Mouse (Mus musculus) MEL (cell line): ENCODE results near the gene Apba1. TPM values are rescaled to one million over a fixed set of nuclear protein-coding genes. Genes with fewer than 3 reads are reported as not detected.

Experiments
- DNase-seq: peaks from one replicate; pipeline ENCODE4 v3.0.0; 2011; ENCODE audit warnings: low read depth, low spot score
- H3K27ac ChIP-seq: 2 replicates; pipeline ENCODE4 v1.5.1; 2012; ENCODE audit warnings: low read depth, mild to moderate bottlenecking, control low read depth, low read length, moderate library complexity; ENCODE audit not compliant: control insufficient read depth
- H3K27me3 ChIP-seq, 2 experiments: fragments of 150-350 bp in 1 of 2; sonication (generic) in 1 of 2; 2 replicates each; pipeline ENCODE4 v1.6.1; 2012; ENCODE audit warnings: low read length in 2 of 2, mild to moderate bottlenecking in 2 of 2, improper control_type of control experiment in 1 of 2, moderate library complexity in 1 of 2; ENCODE audit not compliant: insufficient read depth in 2 of 2, control insufficient read depth in 1 of 2
- H3K36me3 ChIP-seq, 2 experiments: 2 replicates each; pipeline ENCODE4 v1.6.1; 2012 to 2014; ENCODE audit warnings: low read length in 2 of 2, improper control_type of control experiment in 1 of 2, inconsistent platforms in 1 of 2, mild to moderate bottlenecking in 1 of 2; ENCODE audit not compliant: insufficient read depth in 2 of 2, control insufficient read depth in 1 of 2
- H3K4me1 ChIP-seq, 2 experiments: fragments of 150-350 bp in 1 of 2; sonication (generic) in 1 of 2; 2 replicates each; pipeline ENCODE4 v1.6.1; 2012; ENCODE audit warnings: low read length in 2 of 2, improper control_type of control experiment in 1 of 2, mild to moderate bottlenecking in 1 of 2; ENCODE audit not compliant: insufficient read depth in 2 of 2, control insufficient read depth in 1 of 2
- H3K4me3 ChIP-seq, 2 experiments: fragments of 150-350 bp in 1 of 2; sonication (generic) in 1 of 2; 2 replicates each; pipeline ENCODE4 v1.5.1; 2012; ENCODE audit warnings: low read depth in 2 of 2, low read length in 2 of 2, mild to moderate bottlenecking in 2 of 2, moderate library complexity in 2 of 2, control low read depth in 1 of 2, improper control_type of control experiment in 1 of 2; ENCODE audit not compliant: control insufficient read depth in 1 of 2, insufficient read depth in 1 of 2
- H3K79me2 ChIP-seq: 2 replicates; pipeline ENCODE4 v1.6.1; 2012; ENCODE audit warnings: mild to moderate bottlenecking, low read length, moderate library complexity; ENCODE audit not compliant: control insufficient read depth, poor library complexity, insufficient read depth
- H3K9ac ChIP-seq: 2 replicates; pipeline ENCODE4 v1.6.1; 2012; ENCODE audit warnings: low read depth, mild to moderate bottlenecking, control low read depth, low read length, moderate library complexity; ENCODE audit not compliant: control insufficient read depth, poor library complexity, severe bottlenecking
- H3K9me3 ChIP-seq: fragments of 150-350 bp; sonication (generic); replicated peaks from 2 replicates; pipeline ENCODE4 v1.6.1; 2012; ENCODE audit warnings: mild to moderate bottlenecking, low read length, improper control_type of control experiment, moderate library complexity; ENCODE audit not compliant: insufficient read depth
- E2F4 ChIP-seq: IDR thresholded peaks from 2 replicates; pipeline ENCODE4 v1.6.1; 2011; ENCODE audit warnings: low read depth, low read length, improper control_type of control experiment, borderline replicate concordance
- ELF1 ChIP-seq: IDR thresholded peaks from 2 replicates; pipeline ENCODE4 v1.6.1; 2014; ENCODE audit warnings: low read depth, mild to moderate bottlenecking, inconsistent platforms, low read length, improper control_type of control experiment, moderate library complexity
- GATA1 ChIP-seq: IDR thresholded peaks from 2 replicates; pipeline ENCODE4 v1.6.1; 2011; ENCODE audit warnings: low read depth, low read length, improper control_type of control experiment
- JUND ChIP-seq: IDR thresholded peaks from 2 replicates; pipeline ENCODE4 v1.6.1; 2011; ENCODE audit warnings: low read depth, mild to moderate bottlenecking, improper control_type of control experiment, low read length
- MAZ ChIP-seq: IDR thresholded peaks from 2 replicates; pipeline ENCODE4 v1.6.1; 2012; ENCODE audit warnings: low read depth, mild to moderate bottlenecking, inconsistent platforms, low read length, improper control_type of control experiment
- MEF2A ChIP-seq: IDR thresholded peaks from 2 replicates; pipeline ENCODE4 v1.6.1; 2014; ENCODE audit warnings: low read depth, mild to moderate bottlenecking, inconsistent platforms, low read length, improper control_type of control experiment; ENCODE audit not compliant: poor library complexity, insufficient replicate concordance, severe bottlenecking; ENCODE audit errors: extremely low read depth
- MYB ChIP-seq: IDR thresholded peaks from 2 replicates; pipeline ENCODE4 v1.6.1; 2011; ENCODE audit warnings: mild to moderate bottlenecking, low read depth, low read length, improper control_type of control experiment
- MYC ChIP-seq: IDR thresholded peaks from 2 replicates; pipeline ENCODE4 v1.6.1; 2011; ENCODE audit warnings: low read depth, mild to moderate bottlenecking, low read length, improper control_type of control experiment, moderate library complexity
- NRF1 ChIP-seq: IDR thresholded peaks from 2 replicates; pipeline ENCODE4 v1.6.1; 2014; ENCODE audit warnings: low read depth, mild to moderate bottlenecking, inconsistent platforms, low read length, improper control_type of control experiment, moderate library complexity; ENCODE audit not compliant: poor library complexity, insufficient read depth, severe bottlenecking
- POLR2AphosphoS2 ChIP-seq: IDR thresholded peaks from 2 replicates; pipeline ENCODE4 v1.6.1; 2011; ENCODE audit warnings: low read length, improper control_type of control experiment
- POLR2AphosphoS5 ChIP-seq: IDR thresholded peaks from 2 replicates; pipeline ENCODE4 v1.6.1; 2012; ENCODE audit warnings: low read depth, borderline replicate concordance, mild to moderate bottlenecking, inconsistent platforms, low read length, moderate library complexity, mixed read lengths
- RAD21 ChIP-seq: IDR thresholded peaks from 2 replicates; pipeline ENCODE4 v1.6.1; 2011; ENCODE audit warnings: mild to moderate bottlenecking, low read depth, low read length, improper control_type of control experiment
- TAL1 ChIP-seq: IDR thresholded peaks from 2 replicates; pipeline ENCODE4 v1.6.1; 2012; ENCODE audit warnings: mild to moderate bottlenecking, inconsistent platforms, low read length, moderate library complexity, mixed read lengths
- TBP ChIP-seq: IDR thresholded peaks from 2 replicates; pipeline ENCODE4 v1.8.0; 2011; ENCODE audit warnings: low read depth, low read length, improper control_type of control experiment
- UBTF ChIP-seq: IDR thresholded peaks from 2 replicates; pipeline ENCODE4 v1.6.1; 2012; ENCODE audit warnings: low read depth, mild to moderate bottlenecking, inconsistent platforms, low read length, improper control_type of control experiment, moderate library complexity, borderline replicate concordance; ENCODE audit not compliant: insufficient read depth
- USF1 ChIP-seq: IDR thresholded peaks from 2 replicates; pipeline ENCODE4 v1.6.1; 2014; ENCODE audit warnings: low read depth, mild to moderate bottlenecking, inconsistent platforms, low read length, improper control_type of control experiment, moderate library complexity
- polyA plus RNA-seq, 2 experiments: library from polyadenylated mRNA; stranded (reverse) in 1 of 2; unstranded in 1 of 2; fragments of >175 nt in 1 of 2; fragments of >200 nt in 1 of 2; gene quantifications; 2 replicates each; pipeline versions ENCODE4 v1.2.1 to v1.2.4; 2012; ENCODE audit warnings: low replicate concordance in 2 of 2, low read depth in 1 of 2; ENCODE audit not compliant: insufficient read length in 2 of 2, insufficient read depth in 1 of 2, missing spikeins in 1 of 2
- total RNA-seq: library from RNA; depleted of rRNA; stranded (reverse); fragments of 300-350 nt; gene quantifications from 2 replicates; pipeline ENCODE4 v1.2.3, GENCODE M21; 2012

Apba1 gene
- total and polyA plus RNA-seq, 3 experiments: under 0.01 to 0.03 TPM; not detected in 1

DNA sequence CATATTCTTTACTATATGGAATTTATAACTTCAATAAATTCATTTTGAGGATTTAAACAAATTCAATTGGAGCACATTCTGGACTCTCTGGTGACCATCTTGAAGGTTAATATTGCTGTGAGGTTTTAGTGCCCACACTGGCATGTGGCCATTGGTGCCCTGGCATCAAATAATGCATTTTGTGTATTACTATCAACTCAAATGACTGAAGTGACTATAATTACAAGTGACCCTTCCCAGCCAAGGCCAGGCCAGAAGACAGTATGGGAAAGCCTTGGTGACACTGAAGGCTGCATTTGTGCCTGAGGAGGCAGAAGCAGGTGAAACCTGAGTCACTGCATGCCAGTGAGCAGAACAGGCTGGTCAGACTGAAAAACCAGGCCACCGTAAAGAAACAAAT is 50.5 kb downstream of the Apba1 start:
- H3K36me3 ChIP-seq: no peaks in the 10 kb centered on the region
- H3K4me1 ChIP-seq: no peaks in the 10 kb centered on the region
- H3K4me3 ChIP-seq: no peak overlapping the region
- TF ChIP-seq TBP (no peak), MEF2A (no peak), NRF1 (no peak), MAZ (no peak), TAL1 (no peak), USF1 (no peak), MYB (no peak), MYC (no peak)
- H3K9ac ChIP-seq: no peak overlapping the region
- H3K79me2 ChIP-seq: no peaks in the 10 kb centered on the region
- no peaks in the 10 kb centered on the region for H3K9me3 ChIP-seq
- H3K27me3 ChIP-seq: no peaks in the 10 kb centered on the region
- H3K27ac ChIP-seq: no peak overlapping the region
- no peak for DNase-seq

DNA sequence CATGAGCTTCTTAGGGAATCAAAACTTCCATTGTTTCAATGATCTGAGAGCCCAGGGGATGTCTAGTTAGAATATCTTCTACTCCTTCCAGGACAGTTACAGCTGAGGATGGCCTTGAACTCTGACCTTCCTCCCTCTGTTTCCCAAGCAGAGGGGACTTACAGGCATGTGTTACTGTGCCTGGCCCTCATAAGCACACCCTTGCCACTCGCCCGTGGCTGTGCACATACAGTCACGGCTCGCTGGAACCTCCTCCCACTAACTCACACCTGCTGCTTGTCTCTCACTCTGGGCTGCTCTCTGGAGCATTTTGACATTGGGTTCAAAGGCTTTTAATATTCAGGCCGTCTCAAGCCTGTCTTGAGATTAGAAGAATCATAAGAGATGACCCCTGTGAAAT is 51.8 kb downstream of the Apba1 start:
- Histone ChIP-seq H3K4me3 (no peak overlapping the region), H3K4me1 (no peaks in the 10 kb centered on the region), H3K79me2 (no peaks in the 10 kb centered on the region), H3K36me3 (no peaks in the 10 kb centered on the region), H3K27ac (no peak overlapping the region), H3K9me3 (no peaks in the 10 kb centered on the region), H3K27me3 (no peaks in the 10 kb centered on the region), H3K9ac (no peak overlapping the region)
- no peak for TF ChIP-seq UBTF
- TF ChIP-seq POLR2AphosphoS2: no peak
- TF ChIP-seq POLR2AphosphoS5: no peak
- no peak for TF ChIP-seq ELF1
- TF ChIP-seq MYC: no peak
- no peak for TF ChIP-seq E2F4
- TF ChIP-seq GATA1: no peak
- no peak for DNase-seq

DNA sequence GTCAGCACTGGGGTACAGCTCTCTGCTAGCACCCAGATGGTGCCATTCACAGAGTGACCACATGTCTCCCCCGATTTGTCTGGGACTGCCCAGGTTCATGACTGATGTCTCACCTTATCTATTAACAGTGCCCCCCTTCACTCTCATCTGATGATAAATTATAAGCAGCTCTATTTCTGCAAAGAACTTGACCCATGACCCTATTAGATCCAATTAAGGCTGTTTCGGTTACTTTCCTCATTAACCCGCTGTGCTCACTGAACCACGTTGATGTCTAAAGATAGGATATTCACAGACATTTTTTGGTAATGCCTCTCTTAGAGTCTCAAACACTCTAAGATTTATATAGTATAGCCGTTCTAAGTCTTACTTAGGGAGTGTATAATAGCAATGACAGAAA is 52.3 kb downstream of the Apba1 start:
- H3K9ac ChIP-seq: no peak overlapping the region
- no peaks in the 10 kb centered on the region for H3K79me2 ChIP-seq
- no peaks in the 10 kb centered on the region for H3K4me1 ChIP-seq
- no peaks in the 10 kb centered on the region for H3K9me3 ChIP-seq
- DNase-seq: no peak
- no peaks in the 10 kb centered on the region for H3K36me3 ChIP-seq
- H3K27me3 ChIP-seq: no peaks in the 10 kb centered on the region
- TF ChIP-seq MYB: no peak
- no peak for TF ChIP-seq RAD21
- TF ChIP-seq JUND: no peak
- TF ChIP-seq, all 39 proteins: peak for 0
- Histone ChIP-seq H3K4me3 (no peak overlapping the region), H3K27ac (no peak overlapping the region)
